Mouse (Mus musculus): Measurements from ENCODE around the gene Ucn3.

The Ucn3 gene

GRCm38 (mm10) chr13:3891479-3892087, 53.6 kb downstream of the Ucn3 start:
- peak; percentile 43 for DNase-seq

Measured in liver (tissue).